Mouse (Mus musculus) CD4-positive, CD25-positive, alpha-beta regulatory T cell, adult 9 weeks (primary cell): Measurements from ENCODE around the gene Vmn2r21. TPM values are rescaled to one million over a fixed set of nuclear protein-coding genes. Genes with fewer than 3 reads are reported as not detected.

Experiments
- polyA plus RNA-seq: library from polyadenylated mRNA; unstranded; fragments of 100-300 nt; shearing (Covaris generic); gene quantifications from one replicate; pipeline ENCODE4 v1.2.1, GENCODE M21; 2017

The Vmn2r21 gene
- polyA plus RNA-seq = not detected

GRCm38 (mm10) chr6:123533306-123533705, at the start of gene Vmn2r21:
Gene Vmn2r21, minus strand, starts transcription at chr6:123533406.

Other genes with a start within 250 kb of the Vmn2r21 start
- gene Clec4e, start 243.5 kb downstream of the Vmn2r21 start, polyA plus RNA-seq = not detected
- gene Vmn2r19, start 225.1 kb downstream of the Vmn2r21 start, polyA plus RNA-seq = not detected
- not detected for gene Vmn2r20, start 115.3 kb downstream of the Vmn2r21 start, polyA plus RNA-seq
- gene Vmn2r22, start 117.3 kb upstream of the Vmn2r21 start, polyA plus RNA-seq = not detected
- not detected for gene Vmn2r23, start 169.3 kb upstream of the Vmn2r21 start, polyA plus RNA-seq
- not detected for gene Vmn2r24, start 245.5 kb upstream of the Vmn2r21 start, polyA plus RNA-seq